Mouse (Mus musculus): ENCODE measurements around the gene Ric1. TPM values are rescaled to one million over a fixed set of nuclear protein-coding genes. Genes with fewer than 3 reads are reported as not detected.
A peak's percentile ranks its signal among the peaks of the same experiment; 100 is the strongest.

The Ric1 gene
- total and polyA plus RNA-seq, 2 experiments from 2014 or later = 12.0 to 39.5 TPM

GRCm38 (mm10) chr19:29496786-29497557, 25.1 kb upstream of the Ric1 start:
- no peaks in the 10 kb centered on the region for H3K36me3 ChIP-seq (ENCODE audit: insufficient read depth, low read length)
- ATAC-seq (no peak), DNase-seq (ENCODE audit: low spot score) (no peak)
- no peak for TF ChIP-seq CTCF (IDR thresholded peaks at IDR 0.05; ENCODE audit: low read depth)
- H3K4me1 ChIP-seq (ENCODE audit: insufficient read depth, low read length) = no peaks in the 10 kb centered on the region
- 87% methylated on average over 7 of the region's 7 CpGs for WGBS
- no peak overlapping the region for H3K27ac ChIP-seq
- H3K4me3 ChIP-seq (ENCODE audit: low read length) = no peak overlapping the region
- H3K27me3 ChIP-seq (ENCODE audit: insufficient read depth, low read length) = no peaks in the 10 kb centered on the region
- H3K9ac ChIP-seq (replicated peaks; ENCODE audit: low read length) = no peak overlapping the region
- H3K4me2 ChIP-seq (ENCODE audit: low read depth, low read length) = no peak overlapping the region
- no peaks in the 10 kb centered on the region for H3K9me3 ChIP-seq (ENCODE audit: low read length)

DNA sequence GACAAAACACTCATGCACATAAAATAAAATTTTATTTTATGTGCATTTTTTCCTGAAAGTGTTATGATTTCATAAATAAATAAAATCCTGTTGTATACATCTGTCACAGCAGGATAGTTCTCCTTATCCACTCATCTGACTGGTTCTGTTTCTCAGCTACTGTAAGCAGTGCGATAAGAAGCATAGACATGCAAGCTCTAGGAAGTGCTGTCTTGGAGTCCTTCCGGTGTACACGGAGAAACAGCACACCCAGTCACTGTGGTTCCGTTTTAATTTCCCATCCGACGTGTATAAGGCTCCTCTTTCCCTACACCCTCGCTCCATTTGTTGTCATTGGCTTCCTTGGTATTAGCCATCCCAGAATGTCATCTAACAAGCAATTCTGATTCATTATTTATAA, 24.2 kb upstream of the Ric1 start:
- no peak overlapping the region for H3K9ac ChIP-seq (replicated peaks; ENCODE audit: low read length)
- no peak overlapping the region for H3K4me3 ChIP-seq (ENCODE audit: low read length)
- no peak for ATAC-seq
- no peaks in the 10 kb centered on the region for H3K9me3 ChIP-seq (ENCODE audit: low read length)
- WGBS = 87% methylated on average over 7 of the region's 7 CpGs
- no peak overlapping the region for H3K4me2 ChIP-seq (ENCODE audit: low read depth, low read length)
- H3K27ac ChIP-seq = no peak overlapping the region
- H3K27me3 ChIP-seq (ENCODE audit: insufficient read depth, low read length) = no peaks in the 10 kb centered on the region
- no peak for TF ChIP-seq CTCF (IDR thresholded peaks at IDR 0.05; ENCODE audit: low read depth)
- H3K4me1 ChIP-seq (ENCODE audit: insufficient read depth, low read length) = no peaks in the 10 kb centered on the region
- DNase-seq (ENCODE audit: low spot score) = no peak
- H3K36me3 ChIP-seq (ENCODE audit: insufficient read depth, low read length) = no peaks in the 10 kb centered on the region

DNA sequence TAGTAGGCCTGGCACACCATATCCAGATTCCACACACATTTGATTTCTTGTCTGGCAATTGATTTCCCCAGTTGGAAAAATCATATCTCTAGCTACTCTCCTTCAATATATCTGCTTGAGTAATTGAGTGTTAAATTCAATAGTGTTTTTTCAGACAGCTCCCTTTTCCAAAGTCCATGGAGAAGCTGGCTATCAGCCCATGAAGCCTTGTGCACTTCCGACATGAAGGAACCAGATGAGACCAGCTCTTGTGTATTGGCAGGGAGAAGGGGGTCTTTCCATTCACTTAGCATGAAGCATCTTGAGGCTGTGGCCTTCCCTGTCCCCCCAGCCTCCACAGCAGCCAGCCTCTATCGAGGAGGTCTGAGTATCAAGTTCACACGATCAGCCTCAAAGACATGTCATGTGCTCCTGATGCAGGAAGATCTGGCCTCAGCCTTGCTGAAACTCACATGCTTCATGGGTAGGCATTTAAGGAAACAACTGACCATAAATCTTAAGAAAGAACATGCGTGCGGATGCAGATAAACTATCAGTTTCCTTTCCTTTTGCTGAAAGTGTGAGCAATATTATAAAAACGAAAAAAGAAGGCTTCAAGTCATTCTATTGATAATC, 23.1 kb upstream of the Ric1 start:
- ATAC-seq (no peak), DNase-seq (ENCODE audit: low spot score) (no peak)
- H3K36me3 ChIP-seq (ENCODE audit: insufficient read depth, low read length) = no peaks in the 10 kb centered on the region
- no peaks in the 10 kb centered on the region for H3K9me3 ChIP-seq (ENCODE audit: low read length)
- WGBS = 77% methylated on average over 6 of the region's 6 CpGs
- H3K4me2 ChIP-seq (ENCODE audit: low read depth, low read length) = no peak overlapping the region
- H3K27ac ChIP-seq = no peak overlapping the region
- H3K4me3 ChIP-seq (ENCODE audit: low read length) = no peak overlapping the region
- no peaks in the 10 kb centered on the region for H3K4me1 ChIP-seq (ENCODE audit: insufficient read depth, low read length)
- H3K27me3 ChIP-seq (ENCODE audit: insufficient read depth, low read length) = no peaks in the 10 kb centered on the region
- no peak for TF ChIP-seq CTCF (IDR thresholded peaks at IDR 0.05; ENCODE audit: low read depth)
- no peak overlapping the region for H3K9ac ChIP-seq (replicated peaks; ENCODE audit: low read length)

DNA sequence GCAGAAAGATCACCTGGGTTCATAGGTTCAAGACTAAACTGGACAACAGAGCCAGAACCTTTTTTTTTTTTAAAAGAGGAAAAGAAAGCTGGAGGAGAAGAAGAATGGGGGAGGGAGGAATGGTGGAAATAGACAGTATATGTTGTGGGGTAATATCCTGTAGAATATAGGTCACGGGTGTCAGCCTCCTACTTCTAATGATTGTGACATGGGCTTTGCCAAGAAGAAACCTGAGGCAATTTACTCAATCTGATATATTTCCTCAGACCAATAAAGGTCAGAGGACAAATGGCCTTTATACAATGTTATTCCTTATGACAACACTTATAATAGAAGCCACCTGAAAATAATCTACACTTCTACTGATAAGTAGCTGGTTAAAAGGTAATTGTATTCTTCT, 21.7 kb upstream of the Ric1 start:
- Histone ChIP-seq H3K36me3 (ENCODE audit: insufficient read depth, low read length) (no peaks in the 10 kb centered on the region), H3K4me2 (ENCODE audit: low read depth, low read length) (no peak overlapping the region), H3K9ac (replicated peaks; ENCODE audit: low read length) (no peak overlapping the region), H3K27ac (no peak overlapping the region), H3K9me3 (ENCODE audit: low read length) (no peaks in the 10 kb centered on the region), H3K4me3 (ENCODE audit: low read length) (no peak overlapping the region), H3K27me3 (ENCODE audit: insufficient read depth, low read length) (no peaks in the 10 kb centered on the region), H3K4me1 (ENCODE audit: insufficient read depth, low read length) (no peaks in the 10 kb centered on the region)
- WGBS = 91% methylated on average over 1 of the region's 1 CpGs
- no peak for DNase-seq (ENCODE audit: low spot score)
- no peak for TF ChIP-seq CTCF (IDR thresholded peaks at IDR 0.05; ENCODE audit: low read depth)
- no peak for ATAC-seq

DNA sequence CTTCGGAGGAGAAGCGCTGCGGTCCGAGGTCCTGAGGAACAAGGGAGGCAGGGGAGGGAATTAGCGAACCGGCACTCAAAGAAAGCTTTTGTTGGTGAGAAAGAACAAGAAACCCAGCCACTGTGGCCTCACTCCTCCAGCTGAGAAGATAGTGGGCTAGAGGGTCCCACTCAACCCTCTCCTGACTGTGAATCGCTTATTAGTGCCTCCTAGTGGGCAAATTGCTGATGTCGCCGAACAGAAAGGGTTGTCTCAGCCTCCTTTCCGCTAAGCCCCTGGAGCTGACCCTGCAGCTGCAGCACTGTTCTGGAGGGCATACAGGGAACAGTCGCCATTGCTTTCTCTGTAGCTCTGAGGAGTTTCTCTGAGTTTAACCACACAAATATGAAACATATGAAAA, 21.0 kb upstream of the Ric1 start:
- peak; percentile 27 for DNase-seq (ENCODE audit: low spot score)
- peak; percentile 72 for ATAC-seq
- no peaks in the 10 kb centered on the region for H3K36me3 ChIP-seq (ENCODE audit: insufficient read depth, low read length)
- no peaks in the 10 kb centered on the region for H3K9me3 ChIP-seq (ENCODE audit: low read length)
- H3K4me2 ChIP-seq (ENCODE audit: low read depth, low read length) = peak overlapping the region; percentile 45
- peak overlapping the region; percentile 22 for H3K4me3 ChIP-seq (ENCODE audit: low read length)
- H3K9ac ChIP-seq (replicated peaks; ENCODE audit: low read length) = no peak overlapping the region
- H3K4me1 ChIP-seq (ENCODE audit: insufficient read depth, low read length) = no peaks in the 10 kb centered on the region
- no peak overlapping the region for H3K27ac ChIP-seq
- H3K27me3 ChIP-seq (ENCODE audit: insufficient read depth, low read length) = no peaks in the 10 kb centered on the region
- TF ChIP-seq CTCF (IDR thresholded peaks at IDR 0.05; ENCODE audit: low read depth) = peak; percentile 32; the same call in 1 of the 2 replicates
- 47% methylated on average over 11 of the region's 11 CpGs for WGBS

GRCm38 (mm10) chr19:29501507-29501906, 20.6 kb upstream of the Ric1 start:
- peak; percentile 87 for TF ChIP-seq CTCF (IDR thresholded peaks at IDR 0.05; ENCODE audit: low read depth)
- Histone ChIP-seq H3K9me3 (ENCODE audit: low read length) (no peaks in the 10 kb centered on the region), H3K4me1 (ENCODE audit: insufficient read depth, low read length) (no peaks in the 10 kb centered on the region), H3K4me2 (ENCODE audit: low read depth, low read length) (peak overlapping the region; percentile 45), H3K9ac (replicated peaks; ENCODE audit: low read length) (no peak overlapping the region), H3K27ac (no peak overlapping the region), H3K27me3 (ENCODE audit: insufficient read depth, low read length) (no peaks in the 10 kb centered on the region), H3K4me3 (ENCODE audit: low read length) (peak overlapping the region; percentile 22; the same call in 1 of the 2 replicates), H3K36me3 (ENCODE audit: insufficient read depth, low read length) (no peaks in the 10 kb centered on the region)
- DNase-seq (ENCODE audit: low spot score) = peak; percentile 88
- 0 out of 2 replicates have a peak, but pooled peaks have one; percentile 72 for ATAC-seq
- 12% methylated on average over 6 of the region's 6 CpGs for WGBS

- 89% methylated on average over 2 of the region's 2 CpGs for WGBS
- Histone ChIP-seq H3K4me2 (ENCODE audit: low read depth, low read length) (no peak overlapping the region), H3K9ac (replicated peaks; ENCODE audit: low read length) (no peak overlapping the region), H3K9me3 (ENCODE audit: low read length) (no peaks in the 10 kb centered on the region), H3K36me3 (ENCODE audit: insufficient read depth, low read length) (no peaks in the 10 kb centered on the region), H3K4me1 (ENCODE audit: insufficient read depth, low read length) (no peaks in the 10 kb centered on the region), H3K27ac (no peak overlapping the region), H3K4me3 (ENCODE audit: low read length) (no peak overlapping the region), H3K27me3 (ENCODE audit: insufficient read depth, low read length) (no peaks in the 10 kb centered on the region)
- no peak for DNase-seq (ENCODE audit: low spot score)
- TF ChIP-seq CTCF (IDR thresholded peaks at IDR 0.05; ENCODE audit: low read depth) = no peak
- no peak for ATAC-seq
Measured at GRCm38 (mm10) chr19:29504131-29504530, 18.0 kb upstream of the Ric1 start.

Data from hindbrain, postnatal 0 days (tissue).